Mouse (Mus musculus) kidney, postnatal 4 days (tissue): Measurements from ENCODE around the gene Gsap.
A peak's percentile ranks its signal among the peaks of the same experiment; 100 is the strongest.
"Not testable (repeated sequence)": the region's sequence is repeated elsewhere in the genome, so short reads cannot be mapped to it uniquely, and the experiment has no call there.

Experiments
- DNase-seq, 2 experiments: peaks; one replicate each; pipeline ENCODE4 v3.0.0; 2021; ENCODE audit warnings: mixed read lengths in 2 of 2

The Gsap gene

DNA sequence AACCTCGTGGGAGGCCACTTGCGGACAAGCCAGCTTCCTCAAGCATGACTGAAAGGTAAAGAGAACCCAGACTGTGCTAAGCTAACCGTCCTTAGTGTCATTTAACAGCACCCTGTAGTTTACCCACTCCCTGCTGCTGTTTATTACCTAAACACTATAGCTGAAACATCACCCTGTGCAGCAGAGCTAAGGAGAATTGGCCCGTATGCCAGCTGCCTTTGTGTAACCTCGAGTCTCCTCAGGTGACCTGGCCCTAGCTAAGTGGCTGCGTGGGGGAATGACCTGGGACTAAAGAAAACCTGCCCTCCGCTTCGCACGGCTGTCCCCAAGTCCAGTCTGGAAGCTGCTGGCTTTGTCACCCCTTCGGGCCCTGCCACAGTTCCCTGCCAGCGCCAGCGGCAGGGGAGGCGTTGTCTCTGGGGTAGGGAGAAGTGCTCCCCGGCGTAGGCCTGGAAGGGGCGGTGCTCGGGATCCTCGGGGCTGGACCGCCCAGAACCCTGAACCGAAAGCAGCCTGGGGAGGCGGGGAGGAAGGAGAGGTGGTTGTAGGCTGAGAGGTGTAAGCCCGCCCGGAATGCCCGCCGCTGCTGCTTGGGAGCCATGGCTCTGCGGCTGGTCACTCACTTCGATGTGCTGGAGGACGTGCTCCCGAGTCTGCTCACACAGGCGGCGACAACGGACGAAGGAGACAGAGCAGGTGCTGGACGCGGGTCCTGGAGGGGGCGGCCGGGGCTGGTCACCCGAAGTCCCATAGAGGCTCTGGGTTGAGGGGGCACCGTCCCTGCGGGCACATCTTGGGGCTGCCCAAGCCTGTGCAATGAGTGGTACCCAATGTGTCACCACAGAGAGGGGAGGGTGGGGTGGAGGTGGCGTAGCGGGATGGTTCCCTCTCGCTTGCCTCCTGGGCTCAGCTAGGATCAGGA is at the start of gene Gsap:
TSS of gene Gsap (plus strand) at position 492 of the 922 bp plus-strand sequence.
- DNase-seq = peak; percentile 68 to 80

DNA sequence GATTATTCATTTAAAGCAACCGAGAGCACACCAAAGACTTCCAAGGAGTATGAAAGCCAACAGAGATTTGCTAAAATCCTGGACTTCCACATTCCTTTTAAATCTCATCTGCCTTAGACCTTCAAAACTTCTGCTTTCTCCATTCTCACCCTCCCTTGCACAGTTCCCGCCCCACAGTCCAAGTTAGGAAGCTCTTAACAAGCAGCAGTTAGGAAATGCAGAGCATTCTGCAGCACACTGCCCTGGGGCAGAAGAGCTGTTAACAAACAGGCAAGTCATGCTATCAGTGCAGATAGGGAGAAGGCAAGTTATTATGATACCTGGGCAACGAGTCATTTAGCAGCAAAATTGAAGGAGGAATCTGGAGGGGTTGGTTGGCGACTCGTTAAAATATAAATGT is 49.5 kb upstream of the Gsap start:
- no peak for DNase-seq

DNA sequence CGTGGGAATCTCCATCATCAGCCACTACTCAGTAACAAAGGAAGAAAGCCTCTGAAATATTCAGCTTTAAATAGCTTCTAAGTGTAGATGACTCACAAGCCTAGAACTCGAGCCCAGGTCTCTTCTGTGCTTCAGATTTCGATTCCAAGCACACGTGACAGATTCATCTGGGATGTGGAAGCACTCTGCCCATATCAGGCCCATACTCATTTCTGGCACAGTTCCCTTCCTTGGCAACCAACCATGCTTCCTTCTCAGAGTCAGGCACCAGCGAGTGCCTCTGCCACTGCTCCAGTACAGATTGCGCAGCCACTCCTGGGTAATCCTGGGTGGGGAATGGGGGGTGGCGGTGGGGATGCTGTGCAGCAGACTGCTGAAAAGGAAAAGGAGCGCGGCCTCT is 46.5 kb upstream of the Gsap start:
- peak; percentile 39 to 59 for DNase-seq

DNA sequence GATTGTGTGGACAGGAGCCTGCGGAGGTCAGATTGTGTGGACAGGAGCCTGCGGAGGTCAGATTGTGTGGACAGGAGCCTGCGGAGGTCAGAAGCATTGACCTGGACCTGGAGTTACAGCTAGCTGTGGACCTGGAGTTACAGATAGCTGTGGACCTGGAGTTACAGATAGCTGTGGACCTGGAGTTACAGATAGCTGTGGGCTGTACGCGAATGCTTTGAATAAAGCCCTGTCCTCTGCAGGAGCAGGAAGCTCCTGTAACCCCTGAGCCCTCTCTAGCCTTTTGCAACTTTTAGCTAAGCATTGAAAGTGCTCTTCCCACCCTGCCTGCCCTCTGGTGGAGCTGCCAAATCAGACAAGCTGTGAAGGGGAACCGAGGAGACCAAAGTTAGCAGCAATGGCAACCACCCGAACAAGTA is 44.9 kb upstream of the Gsap start:
- DNase-seq = peak; percentile 55 to 69

DNA sequence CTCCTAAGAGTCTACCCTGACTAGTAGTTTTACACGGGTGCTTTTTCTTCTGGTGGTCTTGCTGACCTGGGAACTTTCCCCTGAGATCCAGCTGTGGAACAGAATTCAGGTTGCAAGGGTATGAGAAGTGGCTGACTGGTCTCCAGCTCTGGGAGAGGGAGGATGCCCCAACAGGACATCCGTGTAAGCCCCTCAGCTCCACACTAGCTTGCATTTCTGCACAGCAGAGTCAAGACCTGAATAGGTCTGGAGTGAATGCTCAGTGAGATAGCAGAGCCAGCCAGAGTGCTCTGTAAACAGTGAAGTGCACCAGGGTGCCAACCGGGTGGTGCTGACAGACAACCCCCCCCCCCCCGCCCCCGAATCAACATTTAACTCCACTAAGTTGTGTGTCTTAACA is 44.4 kb upstream of the Gsap start:
- no peak for DNase-seq

DNA sequence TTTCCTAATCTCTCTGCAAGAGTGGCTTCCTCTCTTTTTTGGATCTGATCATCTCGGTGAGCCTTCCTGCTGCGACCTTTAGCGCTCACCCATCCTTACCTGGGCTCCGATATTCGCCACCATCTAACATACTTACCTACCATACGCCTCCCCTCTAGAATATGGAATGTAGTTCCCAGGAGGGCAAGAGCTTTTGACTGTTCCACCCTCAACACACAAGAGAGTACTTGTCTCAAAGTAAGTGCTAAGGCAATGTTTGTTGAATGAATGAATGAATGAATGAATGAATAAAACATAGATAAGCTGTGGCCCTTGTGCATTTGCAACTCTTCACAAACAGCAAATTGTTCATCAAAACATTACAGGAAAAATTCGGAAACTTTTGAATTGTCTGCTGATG is 43.0 kb upstream of the Gsap start:
- DNase-seq = no peak

DNA sequence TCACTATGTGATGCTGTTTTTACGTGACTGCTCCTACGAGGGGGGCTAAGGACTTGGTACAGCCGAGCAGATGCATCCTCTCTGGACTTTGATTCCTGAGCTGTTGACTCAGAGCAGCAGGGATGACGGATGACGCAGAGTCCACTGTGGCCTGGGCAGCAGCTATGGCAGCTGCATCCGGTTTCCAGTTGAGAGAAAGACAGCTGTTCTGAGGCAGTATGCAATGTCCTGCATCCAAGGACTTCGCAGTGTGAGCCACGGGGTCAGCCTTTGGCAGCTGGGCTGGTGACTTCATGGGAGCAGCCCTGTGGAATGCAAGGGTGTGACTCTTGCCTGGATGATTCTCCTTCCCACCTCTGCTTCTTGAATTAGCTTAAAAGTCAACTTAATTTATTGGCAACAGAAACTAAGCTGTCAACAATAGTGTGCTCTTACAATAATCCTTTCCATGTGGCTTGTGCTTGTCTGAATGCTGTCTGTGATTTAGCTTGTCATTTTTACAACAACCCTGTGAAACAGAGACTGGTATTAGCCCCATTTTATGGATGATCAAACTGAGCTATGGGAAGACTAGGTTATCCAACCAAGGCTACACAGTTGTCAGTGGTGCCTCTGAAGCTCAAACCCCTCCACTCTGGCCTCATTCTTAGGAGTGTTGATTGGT is 41.4 kb upstream of the Gsap start:
- DNase-seq = peak; percentile 71 to 84

DNA sequence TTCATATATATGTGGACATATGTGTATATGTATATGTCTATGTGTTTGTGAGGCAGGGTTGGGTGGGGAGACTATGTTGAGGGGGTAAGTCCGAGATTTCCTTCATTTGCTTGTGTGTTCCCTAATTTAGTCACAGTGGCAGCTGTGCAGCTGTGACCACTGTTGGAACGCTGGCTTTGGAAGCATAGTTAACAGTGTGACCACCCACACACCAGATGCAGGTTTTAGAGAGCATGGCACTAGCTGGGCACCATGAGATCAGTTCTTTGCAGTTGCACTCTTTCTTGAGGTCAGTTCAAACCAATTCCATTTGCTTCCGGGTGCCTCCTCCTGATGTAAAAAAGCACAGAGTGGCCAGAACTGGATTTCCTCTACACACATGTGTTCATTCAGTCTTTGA is 37.7 kb upstream of the Gsap start:
- DNase-seq = no peak

DNA sequence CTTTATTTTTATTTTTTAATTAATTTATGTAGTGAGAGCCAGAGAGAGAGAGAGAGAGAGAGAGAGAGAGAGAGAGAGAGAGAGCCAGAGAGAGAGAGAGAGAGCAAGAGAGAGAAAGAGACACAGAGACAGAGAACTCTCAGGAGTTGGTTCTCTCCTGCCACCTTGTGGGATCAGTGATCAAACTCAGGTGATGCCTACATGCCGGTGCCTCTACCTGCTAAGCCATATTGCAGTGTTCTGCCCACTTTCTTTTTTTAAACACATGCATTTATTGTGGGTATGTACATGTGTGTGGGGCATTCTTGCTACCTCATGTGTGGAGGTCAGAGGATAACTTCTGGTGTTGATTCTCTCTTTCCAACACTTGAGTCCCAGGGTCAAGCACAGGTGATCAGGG is 32.4 kb upstream of the Gsap start:
- no peak for DNase-seq

DNA sequence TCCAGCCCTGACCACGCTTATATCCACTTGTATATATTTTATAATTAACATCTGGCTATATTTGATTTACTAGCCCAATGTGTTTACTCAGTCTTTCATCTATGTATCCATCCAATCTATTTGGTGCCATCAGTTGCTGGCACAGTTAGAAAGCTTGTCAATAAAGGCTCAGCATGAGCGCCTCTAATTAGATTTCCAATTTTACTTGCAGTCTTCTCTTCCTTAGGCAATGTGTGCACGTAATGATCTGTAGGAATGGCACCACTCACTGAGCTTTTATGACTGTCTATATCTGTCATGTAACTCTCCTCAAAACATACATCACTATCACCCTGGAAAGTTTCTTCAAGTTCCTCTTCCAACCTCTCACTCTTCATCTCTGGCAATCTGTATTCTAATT is 29.3 kb upstream of the Gsap start:
- no peak for DNase-seq

DNA sequence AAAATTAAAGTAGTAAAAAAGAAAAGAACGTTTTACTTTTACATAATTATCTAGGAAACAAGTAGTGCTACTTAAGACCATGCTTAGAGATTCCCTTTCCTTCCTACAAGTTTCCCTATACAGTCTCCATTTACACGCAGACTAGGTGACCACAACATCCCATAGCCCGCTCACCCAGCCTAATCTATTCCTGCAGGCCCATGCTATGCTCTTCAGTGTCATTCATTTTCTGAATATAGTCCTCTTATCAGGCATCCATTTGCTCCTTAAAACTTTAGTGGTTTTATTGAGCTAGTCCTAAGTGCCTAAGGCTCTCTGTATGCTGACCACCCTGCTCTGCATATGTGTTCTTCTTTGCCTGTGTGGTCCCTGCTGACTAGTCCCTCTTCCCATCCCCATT is 26.5 kb upstream of the Gsap start:
- DNase-seq = no peak

DNA sequence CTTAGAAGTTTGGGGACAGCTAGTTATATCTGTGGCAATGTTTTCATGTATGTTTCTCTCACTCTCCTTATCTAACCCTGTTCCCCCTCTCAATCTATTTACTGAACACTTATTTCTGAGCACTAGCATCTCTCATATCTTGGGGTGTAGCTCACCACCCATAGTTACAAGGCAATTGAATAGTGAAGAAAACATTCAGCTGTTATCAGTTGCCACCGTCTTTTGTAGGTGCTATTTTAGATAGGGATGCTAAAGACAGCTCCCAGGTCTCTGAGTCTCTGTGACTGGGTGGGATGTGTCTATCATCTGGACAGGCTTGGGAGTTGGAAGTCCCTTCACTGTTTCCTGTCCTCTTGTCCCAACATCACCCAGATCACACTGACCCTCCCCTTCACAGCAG is 25.3 kb upstream of the Gsap start:
- DNase-seq = no peak

DNA sequence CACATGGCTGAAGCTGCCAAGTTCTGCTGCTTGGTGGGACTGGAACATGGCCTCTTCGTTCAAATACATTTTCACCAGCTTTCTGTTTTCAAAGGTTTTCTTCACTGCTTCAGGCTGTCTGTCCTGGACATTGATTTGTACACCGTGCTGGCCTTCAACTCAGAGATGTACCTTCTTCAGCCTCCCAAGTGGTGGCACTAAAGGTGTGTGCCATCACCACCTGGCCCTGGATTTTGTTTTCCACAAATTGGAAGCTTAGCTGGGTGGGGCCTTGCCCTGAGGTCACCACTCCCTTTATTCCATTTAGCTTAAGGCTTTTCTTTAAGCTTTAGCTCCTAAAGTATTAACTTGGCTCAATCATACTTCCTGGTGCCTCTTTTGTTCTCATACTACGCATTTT is 22.6 kb upstream of the Gsap start:
- no peak for DNase-seq

DNA sequence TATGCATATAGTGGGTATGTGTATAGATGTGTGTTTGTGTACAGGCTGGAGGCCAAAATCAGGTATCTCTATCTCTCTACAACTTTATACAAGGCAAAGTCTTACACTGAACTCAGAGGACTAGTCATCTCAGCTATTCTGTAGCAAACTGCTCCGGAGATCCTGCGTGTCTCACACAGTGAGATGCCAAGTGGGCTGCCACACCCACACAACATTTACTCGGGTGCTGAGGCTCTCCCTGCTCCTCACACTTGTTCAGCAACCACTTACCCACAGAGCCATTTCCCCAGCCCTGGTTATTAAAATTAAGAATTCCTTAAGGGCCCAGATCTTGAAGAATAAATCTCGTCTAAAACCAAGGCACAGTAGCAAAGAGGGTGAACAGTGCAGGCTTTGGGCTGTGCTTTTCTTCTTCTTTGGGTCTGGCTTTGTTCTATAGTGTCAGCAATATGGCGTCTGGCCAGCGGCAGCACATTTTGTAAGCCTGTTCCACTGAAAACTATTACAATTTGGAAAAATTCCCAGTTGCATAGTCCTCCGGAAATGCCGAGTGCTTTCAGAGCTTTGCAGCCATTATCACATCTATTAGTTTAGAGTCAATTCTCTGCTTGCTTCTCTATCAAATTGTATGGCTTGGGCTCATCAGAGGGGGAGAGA is 17.2 kb upstream of the Gsap start:
- peak; percentile 66 to 75 for DNase-seq

DNA sequence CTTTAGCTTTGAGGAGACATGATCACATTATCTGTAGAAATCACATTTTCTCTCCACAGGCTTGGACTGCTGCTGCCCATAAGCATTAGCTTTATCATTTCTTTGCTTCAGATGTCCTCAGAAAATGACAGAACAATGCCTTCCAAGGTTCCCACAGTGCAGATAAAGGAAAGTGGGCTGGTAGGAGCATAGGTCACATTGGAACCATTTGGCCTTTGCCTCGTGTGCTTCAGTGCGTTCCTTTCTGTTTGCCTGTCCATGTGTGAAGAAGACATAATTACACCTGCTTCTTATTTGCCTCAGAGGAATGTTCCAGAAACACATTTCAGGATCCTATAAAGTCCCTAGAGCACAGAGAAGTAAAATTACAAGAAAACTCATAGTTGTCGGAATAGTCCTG is 16.7 kb upstream of the Gsap start:
- no peak for DNase-seq

DNA sequence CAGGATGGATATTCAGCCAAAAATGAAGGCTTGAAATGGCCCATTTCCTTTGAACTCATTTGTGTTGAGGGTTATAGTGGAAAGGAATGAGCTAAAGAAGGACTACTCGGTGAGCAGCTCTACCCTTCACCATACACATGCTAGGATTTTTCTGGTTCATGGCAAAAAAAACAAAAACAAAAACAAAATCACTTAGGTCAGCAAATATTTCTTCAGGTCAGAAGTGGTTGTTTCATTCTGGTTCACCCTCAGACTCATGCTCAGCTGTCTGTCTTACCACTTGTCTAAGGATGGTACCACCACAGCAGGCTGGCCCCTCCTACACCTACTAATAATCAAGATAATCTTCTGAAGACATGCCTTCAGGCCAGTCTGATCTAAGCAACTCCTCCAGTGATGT is 16.2 kb upstream of the Gsap start:
- no peak for DNase-seq

DNA sequence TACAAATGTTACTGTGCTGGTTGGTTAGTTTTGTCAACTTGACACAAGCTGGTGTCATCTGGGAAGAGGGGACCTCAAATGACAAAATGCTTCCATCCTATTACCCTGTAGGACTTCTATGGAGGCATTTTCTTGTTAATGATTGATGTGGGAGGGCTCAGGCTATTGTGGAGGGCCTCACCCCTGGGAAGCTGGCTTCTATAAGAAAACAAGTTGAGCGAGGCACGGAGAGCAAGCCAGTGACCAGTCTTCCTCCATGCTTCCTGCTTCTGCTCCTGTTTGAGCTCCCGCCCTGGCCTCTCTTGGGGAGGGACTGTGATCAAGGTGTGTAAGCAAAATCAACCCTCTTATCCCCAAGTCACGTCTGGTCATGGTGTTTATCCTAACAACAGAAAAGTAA is 15.6 kb upstream of the Gsap start:
- no peak for DNase-seq

DNA sequence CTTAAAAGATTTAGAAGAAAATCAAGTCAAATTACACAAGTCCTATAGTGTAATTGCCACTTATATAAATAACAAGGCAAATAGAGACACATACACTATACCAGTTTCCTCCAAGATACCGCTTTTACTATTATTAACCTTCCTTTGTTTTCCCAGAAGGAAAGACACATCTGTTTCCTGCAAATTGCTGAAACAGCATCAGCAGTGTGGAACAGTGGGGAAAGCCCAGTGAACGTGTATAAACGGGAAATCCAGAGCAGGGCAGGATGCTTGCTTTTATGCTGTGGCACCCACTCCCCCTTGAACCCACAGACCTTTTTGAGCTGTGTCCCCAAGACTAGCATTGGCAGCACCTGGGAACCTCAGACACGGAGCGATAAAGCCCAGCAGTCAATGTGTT is 15.2 kb upstream of the Gsap start:
- no peak for DNase-seq

DNA sequence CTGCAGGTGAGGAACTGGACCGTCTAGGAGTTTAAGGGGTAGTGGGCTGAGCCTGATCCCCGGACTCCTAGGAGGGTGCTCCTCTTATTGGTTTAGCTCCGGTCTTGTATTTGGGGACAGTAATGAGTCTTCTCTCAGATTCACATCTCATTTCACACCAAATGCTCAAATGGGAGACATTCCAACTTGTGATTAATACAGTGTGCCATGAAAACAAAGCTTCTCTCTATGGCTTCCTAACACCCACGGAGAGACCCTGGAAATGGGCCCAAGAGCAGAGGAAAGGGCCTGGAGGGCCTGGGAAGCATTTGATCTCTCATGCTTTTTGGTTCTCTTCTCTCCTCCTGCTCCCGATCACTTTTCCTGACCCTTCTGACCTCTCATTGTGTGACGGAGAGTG is 14.7 kb upstream of the Gsap start:
- DNase-seq = no peak

DNA sequence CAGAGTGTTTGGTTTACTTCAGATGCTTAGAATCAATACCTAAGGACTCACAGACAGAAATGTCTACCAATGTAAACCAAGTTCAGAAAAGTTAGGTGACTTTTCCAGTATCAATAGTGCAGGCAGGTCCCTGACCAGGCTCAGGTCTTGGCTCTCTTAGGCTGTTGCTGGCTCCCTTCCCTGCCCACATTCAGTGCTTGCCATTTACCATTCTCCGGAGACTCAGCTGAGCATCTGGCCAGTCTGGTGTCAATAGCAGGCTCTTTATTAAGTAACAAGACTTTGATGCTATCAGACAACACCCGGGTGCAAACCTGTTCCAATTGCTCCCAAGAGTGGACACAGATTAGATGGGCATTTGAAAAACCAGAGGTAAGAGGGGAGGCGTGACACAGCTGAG is 13.7 kb upstream of the Gsap start:
- DNase-seq = no peak

DNA sequence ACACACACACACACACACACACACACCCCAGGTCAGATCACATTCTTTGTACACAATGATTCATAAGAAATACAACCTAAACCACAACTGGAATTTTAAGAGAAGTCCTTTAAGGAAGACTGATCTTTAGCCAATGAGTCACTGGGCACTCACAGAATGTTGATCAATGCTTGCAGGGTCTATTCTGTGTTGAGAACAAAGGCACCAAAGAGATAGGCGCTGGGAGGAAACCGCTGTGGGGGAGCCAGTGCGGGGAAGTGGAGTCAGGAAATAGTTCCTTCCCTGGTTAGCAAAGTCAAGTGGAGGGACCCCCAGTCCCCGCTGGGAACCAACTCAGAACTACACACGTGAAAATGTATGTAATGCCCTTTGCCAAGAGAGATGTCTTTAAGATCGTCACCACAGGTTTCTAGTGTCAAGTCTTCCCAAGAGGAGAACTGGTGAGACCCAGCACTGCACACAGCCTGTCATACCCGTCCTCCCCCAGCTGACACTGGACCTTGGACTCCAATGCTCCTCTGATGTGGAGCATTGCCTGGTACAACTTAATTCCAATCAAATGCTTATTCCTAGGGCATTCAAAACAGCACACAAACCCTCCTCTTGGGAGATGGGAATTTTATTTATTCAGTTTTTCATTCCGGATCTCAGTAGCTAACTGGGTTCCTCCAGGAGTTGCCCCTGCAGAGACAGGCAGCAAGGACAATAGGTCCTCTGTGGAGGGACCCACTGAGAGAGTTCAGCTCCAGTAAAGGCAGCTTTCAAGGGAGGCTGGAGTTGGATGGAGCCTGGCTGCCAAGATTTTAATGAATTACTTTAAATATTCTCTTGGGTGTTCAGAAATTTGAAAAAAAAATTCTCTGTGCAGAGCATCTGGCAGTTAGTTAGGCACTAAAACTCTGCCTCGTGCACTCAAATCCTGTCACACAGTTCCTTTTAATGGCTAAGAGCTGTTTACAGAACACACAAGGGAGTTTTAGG is 10.6 kb upstream of the Gsap start:
- peak; percentile 12 to 25 for DNase-seq

DNA sequence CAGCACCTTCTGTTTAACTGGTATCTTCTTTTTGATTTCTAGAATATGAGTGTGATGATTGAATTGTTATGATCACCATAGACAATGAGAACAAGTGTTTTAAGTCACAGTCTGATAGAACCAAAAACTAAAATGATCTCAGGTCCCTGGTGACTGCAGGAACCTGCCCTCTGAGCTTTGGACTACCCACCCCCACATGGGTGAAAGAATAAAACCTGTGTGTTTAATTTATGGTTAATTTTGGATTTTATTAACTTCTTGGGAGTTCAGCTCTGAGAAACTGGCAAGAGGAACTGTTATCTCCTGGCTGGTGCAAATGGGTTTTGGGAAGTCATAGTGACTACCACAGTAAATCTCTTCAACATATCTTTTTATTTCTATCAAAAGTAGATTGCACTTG is 6.6 kb upstream of the Gsap start:
- DNase-seq = no peak

DNA sequence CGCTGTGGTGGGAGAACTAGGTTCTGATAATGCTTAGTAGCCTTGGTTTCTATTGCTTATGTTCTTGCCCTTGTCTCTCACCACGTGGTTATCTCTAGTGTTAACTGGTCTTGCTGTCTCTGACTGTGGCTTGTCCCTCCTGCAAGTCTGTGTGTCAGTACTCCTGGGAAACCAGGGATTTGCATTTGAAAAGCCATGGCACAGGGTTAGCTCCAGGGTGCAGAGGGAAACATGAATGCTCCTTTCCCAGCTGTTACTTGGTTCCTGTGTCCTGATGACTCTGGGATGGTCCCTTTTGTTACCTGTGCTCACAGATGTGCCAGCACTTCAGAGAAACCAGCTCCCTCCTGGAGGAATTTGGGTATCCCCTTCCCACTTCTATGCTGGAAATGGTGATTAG is 3.0 kb upstream of the Gsap start:
- DNase-seq = not testable (repeated sequence)
